Mouse (Mus musculus) kidney, embryonic 16.5 days (tissue): ENCODE results near the gene Tenm2. TPM values are rescaled to one million over a fixed set of nuclear protein-coding genes. Genes with fewer than 3 reads are reported as not detected.

ENCODE experiments used
- ATAC-seq: fragments of 200-750 bp; cut with Nextera tagmentation; 2 replicates; pipeline ENCODE4 v1.8.0; 2017; ENCODE audit warnings: moderate TSS enrichment; ENCODE audit not compliant: low FRiP score, low TSS enrichment
- H3K27ac ChIP-seq: fragments of 300-500 bp; sonication (generic); 2 replicates; pipeline ENCODE4 v1.5.1; 2014; ENCODE audit warnings: low read length
- H3K27me3 ChIP-seq: fragments of 300-500 bp; sonication (generic); 2 replicates; pipeline ENCODE4 v1.6.1; 2014; ENCODE audit warnings: low read length, control low read depth, mixed read lengths; ENCODE audit not compliant: insufficient read depth
- H3K36me3 ChIP-seq: fragments of 300-500 bp; sonication (generic); 2 replicates; pipeline ENCODE4 v1.6.1; 2014; ENCODE audit warnings: low read length, control low read depth, mixed read lengths; ENCODE audit not compliant: insufficient read depth
- H3K4me1 ChIP-seq: fragments of 300-500 bp; sonication (generic); 2 replicates; pipeline ENCODE4 v1.6.1; 2014; ENCODE audit warnings: low read length, control low read depth, mixed read lengths; ENCODE audit not compliant: insufficient read depth
- H3K4me2 ChIP-seq: fragments of 300-500 bp; sonication (generic); replicated peaks from 2 replicates; pipeline ENCODE4 v1.6.1; 2014; ENCODE audit warnings: low read depth, low read length
- H3K4me3 ChIP-seq: fragments of 300-500 bp; sonication (generic); 2 replicates; pipeline ENCODE4 v1.5.1; 2014; ENCODE audit warnings: mild to moderate bottlenecking, low read length
- H3K9ac ChIP-seq: fragments of 300-500 bp; sonication (generic); replicated peaks from 2 replicates; pipeline ENCODE4 v1.6.1; 2014; ENCODE audit warnings: low read length
- H3K9me3 ChIP-seq: fragments of 300-500 bp; sonication (generic); 2 replicates; pipeline ENCODE4 v1.6.1; 2016; ENCODE audit warnings: low read length, control low read depth
- WGBS: fragments of 180-500 bp; shearing (Covaris S2); extraction: QIAGEN DNeasy Blood & Tissue Kit; methylation state at CpG from one replicate; pipeline ENCODE4 v1.1.7; 2014; 5-methylcytosine and 5-hydroxymethylcytosine counted together
- polyA plus RNA-seq: library from polyadenylated mRNA; unstranded; fragments of >200 nt; fragmentation: Nextera tagmentation; extraction: Ambion mirVana; gene quantifications from 2 replicates; pipeline ENCODE4 v1.2.1, GENCODE M21; 2015

Tenm2 gene
- polyA plus RNA-seq, 1 experiment from 2014 or later, result 0.76 TPM

- Histone ChIP-seq H3K4me3 (no peak overlapping the region), H3K4me2 (no peak overlapping the region), H3K27ac (no peak overlapping the region), H3K9me3 (no peaks in the 10 kb centered on the region), H3K4me1 (no peaks in the 10 kb centered on the region), H3K27me3 (no peaks in the 10 kb centered on the region), H3K9ac (no peak overlapping the region), H3K36me3 (no peaks in the 10 kb centered on the region)
- 60% methylated on average over 13 of the region's 13 CpGs for WGBS
- ATAC-seq, result no peak
Measured at GRCm38 (mm10) chr11:36410881-36411280, 824.9 kb downstream of the Tenm2 start.

GRCm38 (mm10) chr11:36395803-36396710 lies 839.7 kb downstream of the Tenm2 start:
- H3K27ac ChIP-seq, result no peak overlapping the region
- 51% methylated on average over 12 of the region's 12 CpGs for WGBS
- H3K4me3 ChIP-seq, result no peak overlapping the region
- no peaks in the 10 kb centered on the region for H3K9me3 ChIP-seq
- H3K36me3 ChIP-seq, result no peaks in the 10 kb centered on the region
- H3K4me1 ChIP-seq, result no peaks in the 10 kb centered on the region
- ATAC-seq, result no peak
- no peak overlapping the region for H3K9ac ChIP-seq
- H3K4me2 ChIP-seq, result no peak overlapping the region
- H3K27me3 ChIP-seq, result no peaks in the 10 kb centered on the region

GRCm38 (mm10) chr11:36384696-36385095 lies 851.1 kb downstream of the Tenm2 start:
- no peak overlapping the region for H3K4me3 ChIP-seq
- H3K9ac ChIP-seq, result no peak overlapping the region
- no peaks in the 10 kb centered on the region for H3K27me3 ChIP-seq
- no peaks in the 10 kb centered on the region for H3K9me3 ChIP-seq
- H3K36me3 ChIP-seq, result no peaks in the 10 kb centered on the region
- WGBS, result 73% methylated on average over 5 of the region's 5 CpGs
- H3K4me1 ChIP-seq, result no peaks in the 10 kb centered on the region
- ATAC-seq, result no peak
- H3K27ac ChIP-seq, result no peak overlapping the region
- no peak overlapping the region for H3K4me2 ChIP-seq

GRCm38 (mm10) chr11:36371814-36372213 lies 864.0 kb downstream of the Tenm2 start:
- Histone ChIP-seq H3K9ac (no peak overlapping the region), H3K27ac (no peak overlapping the region), H3K4me3 (no peak overlapping the region), H3K36me3 (no peaks in the 10 kb centered on the region), H3K27me3 (no peaks in the 10 kb centered on the region), H3K9me3 (no peaks in the 10 kb centered on the region), H3K4me2 (no peak overlapping the region), H3K4me1 (no peaks in the 10 kb centered on the region)
- 90% methylated on average over 7 of the region's 7 CpGs for WGBS
- ATAC-seq, result no peak

- Histone ChIP-seq H3K4me2 (no peak overlapping the region), H3K36me3 (no peaks in the 10 kb centered on the region), H3K9ac (no peak overlapping the region), H3K4me1 (no peaks in the 10 kb centered on the region), H3K4me3 (no peak overlapping the region), H3K9me3 (no peaks in the 10 kb centered on the region), H3K27ac (no peak overlapping the region), H3K27me3 (no peaks in the 10 kb centered on the region)
- WGBS, result 97% methylated on average over 5 of the region's 5 CpGs
- no peak for ATAC-seq
Measured at GRCm38 (mm10) chr11:36365067-36365466, 870.7 kb downstream of the Tenm2 start.

- Histone ChIP-seq H3K4me3 (no peak overlapping the region), H3K9me3 (no peaks in the 10 kb centered on the region), H3K4me1 (no peaks in the 10 kb centered on the region), H3K4me2 (no peak overlapping the region), H3K27ac (no peak overlapping the region), H3K27me3 (no peaks in the 10 kb centered on the region), H3K36me3 (no peaks in the 10 kb centered on the region), H3K9ac (no peak overlapping the region)
- no peak for ATAC-seq
- 45% methylated on average over 9 of the region's 9 CpGs for WGBS
Measured at GRCm38 (mm10) chr11:36364441-36364840, 871.3 kb downstream of the Tenm2 start.

GRCm38 (mm10) chr11:36362514-36362913 lies 873.2 kb downstream of the Tenm2 start:
- H3K36me3 ChIP-seq, result no peaks in the 10 kb centered on the region
- no peak overlapping the region for H3K27ac ChIP-seq
- H3K27me3 ChIP-seq, result no peaks in the 10 kb centered on the region
- H3K4me1 ChIP-seq, result no peaks in the 10 kb centered on the region
- H3K4me3 ChIP-seq, result no peak overlapping the region
- H3K9me3 ChIP-seq, result no peaks in the 10 kb centered on the region
- 80% methylated on average over 8 of the region's 8 CpGs for WGBS
- ATAC-seq, result no peak
- no peak overlapping the region for H3K4me2 ChIP-seq
- H3K9ac ChIP-seq, result no peak overlapping the region

- no peaks in the 10 kb centered on the region for H3K27me3 ChIP-seq
- no peaks in the 10 kb centered on the region for H3K9me3 ChIP-seq
- H3K27ac ChIP-seq, result no peak overlapping the region
- no peak for ATAC-seq
- no peak overlapping the region for H3K9ac ChIP-seq
- 63% methylated on average over 1 of the region's 1 CpGs for WGBS
- no peaks in the 10 kb centered on the region for H3K4me1 ChIP-seq
- H3K4me2 ChIP-seq, result no peak overlapping the region
- no peaks in the 10 kb centered on the region for H3K36me3 ChIP-seq
- no peak overlapping the region for H3K4me3 ChIP-seq
Measured at GRCm38 (mm10) chr11:36353252-36353651, 882.5 kb downstream of the Tenm2 start.

- Histone ChIP-seq H3K27ac (no peak overlapping the region), H3K36me3 (no peaks in the 10 kb centered on the region), H3K27me3 (no peaks in the 10 kb centered on the region), H3K9me3 (no peaks in the 10 kb centered on the region), H3K4me3 (no peak overlapping the region), H3K9ac (no peak overlapping the region), H3K4me2 (no peak overlapping the region), H3K4me1 (no peaks in the 10 kb centered on the region)
- no peak for ATAC-seq
- 46% methylated on average over 6 of the region's 6 CpGs for WGBS
Measured at GRCm38 (mm10) chr11:36351752-36352151, 884.0 kb downstream of the Tenm2 start.

GRCm38 (mm10) chr11:36351341-36351740 lies 884.4 kb downstream of the Tenm2 start:
- no peaks in the 10 kb centered on the region for H3K4me1 ChIP-seq
- no peaks in the 10 kb centered on the region for H3K27me3 ChIP-seq
- ATAC-seq, result no peak
- no peak overlapping the region for H3K4me2 ChIP-seq
- H3K4me3 ChIP-seq, result no peak overlapping the region
- H3K9ac ChIP-seq, result no peak overlapping the region
- no peak overlapping the region for H3K27ac ChIP-seq
- 84% methylated on average over 6 of the region's 6 CpGs for WGBS
- no peaks in the 10 kb centered on the region for H3K9me3 ChIP-seq
- H3K36me3 ChIP-seq, result no peaks in the 10 kb centered on the region
